Mouse (Mus musculus): ENCODE data around the gene Kif5a.

DNA sequence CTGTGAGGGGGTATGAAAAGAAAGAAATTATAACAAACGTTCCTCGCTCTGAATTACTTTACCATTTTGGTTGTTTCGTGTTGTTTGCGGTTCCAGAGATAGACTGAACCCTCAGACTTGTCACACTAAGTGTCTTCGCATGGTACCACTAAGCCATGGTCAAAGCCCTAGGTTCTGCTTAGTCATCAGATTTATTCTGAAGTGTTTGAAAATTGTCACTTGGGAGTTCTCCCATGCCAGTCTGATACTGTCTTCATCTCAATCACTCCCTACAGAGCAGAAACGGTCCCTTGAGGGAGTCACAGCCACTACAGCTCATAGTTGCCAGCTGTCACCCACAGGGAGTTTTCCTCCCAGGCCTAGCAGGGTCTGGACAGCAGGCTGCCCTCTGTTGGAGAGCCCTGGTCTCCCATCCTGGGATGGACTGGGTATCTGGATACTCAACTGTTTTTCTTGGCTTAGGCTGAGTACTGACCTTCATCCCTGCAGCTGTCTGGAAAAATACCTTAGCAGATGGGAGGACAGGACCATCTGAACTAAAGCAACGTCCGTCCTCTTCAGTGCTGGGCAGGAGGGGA is 36.7 kb downstream of the Kif5a start:
- TF ChIP-seq POLR2A (IDR thresholded peaks at IDR 0.05; ENCODE audit: low read depth, low read length) (no peak), CTCF (conservative IDR thresholded peaks at IDR 0.05; ENCODE audit: insufficient read depth, insufficient read length, low read depth, low read length) (peak; percentile 51; the same call in 1 of the 2 replicates)
